Mouse (Mus musculus): ENCODE measurements around the gene Alb. TPM values are rescaled to one million over a fixed set of nuclear protein-coding genes. Genes with fewer than 3 reads are reported as not detected.

Alb gene
- total and polyA plus RNA-seq, 2 experiments from 2014 or later = not detected

- H3K36me3 ChIP-seq (ENCODE audit: insufficient read depth) = no peaks in the 10 kb centered on the region
- 37% methylated on average over 13 of the region's 13 CpGs for WGBS
- no peak for TF ChIP-seq CTCF (IDR thresholded peaks at IDR 0.05; ENCODE audit: low read depth)
- H3K4me2 ChIP-seq (ENCODE audit: low read depth) = no peak overlapping the region
- no peak for DNase-seq
- no peak overlapping the region for H3K9ac ChIP-seq
- H3K27ac ChIP-seq (ENCODE audit: low read depth, low read length) = no peak overlapping the region
- no peaks in the 10 kb centered on the region for H3K9me3 ChIP-seq (ENCODE audit: low read length)
- no peaks in the 10 kb centered on the region for H3K27me3 ChIP-seq (ENCODE audit: insufficient read depth, low read length)
- no peak overlapping the region for H3K4me3 ChIP-seq (ENCODE audit: low read depth, low read length)
- H3K4me1 ChIP-seq (ENCODE audit: insufficient read depth) = no peaks in the 10 kb centered on the region
- ATAC-seq = no peak
These were observed 46.8 kb downstream of the Alb start for GRCm38 (mm10) chr5:90507411-90507949.

- WGBS = 91% methylated on average over 5 of the region's 5 CpGs
- Histone ChIP-seq H3K9ac (no peak overlapping the region), H3K9me3 (ENCODE audit: low read length) (no peaks in the 10 kb centered on the region), H3K4me1 (ENCODE audit: insufficient read depth) (no peaks in the 10 kb centered on the region), H3K27ac (ENCODE audit: low read depth, low read length) (no peak overlapping the region), H3K4me3 (ENCODE audit: low read depth, low read length) (no peak overlapping the region), H3K4me2 (ENCODE audit: low read depth) (no peak overlapping the region), H3K36me3 (ENCODE audit: insufficient read depth) (no peaks in the 10 kb centered on the region), H3K27me3 (ENCODE audit: insufficient read depth, low read length) (no peaks in the 10 kb centered on the region)
- DNase-seq (no peak), ATAC-seq (no peak)
- TF ChIP-seq CTCF (IDR thresholded peaks at IDR 0.05; ENCODE audit: low read depth) = no peak
These were observed 49.3 kb downstream of the Alb start for GRCm38 (mm10) chr5:90509828-90510592.

GRCm38 (mm10) chr5:90512288-90512955 is 51.7 kb downstream of the Alb start:
- H3K4me3 ChIP-seq (ENCODE audit: low read depth, low read length) = no peak overlapping the region
- no peak for ATAC-seq
- H3K4me1 ChIP-seq (ENCODE audit: insufficient read depth) = no peaks in the 10 kb centered on the region
- H3K4me2 ChIP-seq (ENCODE audit: low read depth) = no peak overlapping the region
- no peaks in the 10 kb centered on the region for H3K9me3 ChIP-seq (ENCODE audit: low read length)
- 85% methylated on average over 6 of the region's 6 CpGs for WGBS
- no peak overlapping the region for H3K9ac ChIP-seq
- no peak for TF ChIP-seq CTCF (IDR thresholded peaks at IDR 0.05; ENCODE audit: low read depth)
- H3K27me3 ChIP-seq (ENCODE audit: insufficient read depth, low read length) = no peaks in the 10 kb centered on the region
- no peak overlapping the region for H3K27ac ChIP-seq (ENCODE audit: low read depth, low read length)
- H3K36me3 ChIP-seq (ENCODE audit: insufficient read depth) = no peaks in the 10 kb centered on the region
- no peak for DNase-seq

GRCm38 (mm10) chr5:90515561-90515960 is 54.9 kb downstream of the Alb start:
- H3K27me3 ChIP-seq (ENCODE audit: insufficient read depth, low read length) = no peaks in the 10 kb centered on the region
- H3K36me3 ChIP-seq (ENCODE audit: insufficient read depth) = no peaks in the 10 kb centered on the region
- no peaks in the 10 kb centered on the region for H3K9me3 ChIP-seq (ENCODE audit: low read length)
- H3K4me2 ChIP-seq (ENCODE audit: low read depth) = no peak overlapping the region
- DNase-seq (no peak), ATAC-seq (no peak)
- no peak overlapping the region for H3K9ac ChIP-seq
- H3K27ac ChIP-seq (ENCODE audit: low read depth, low read length) = no peak overlapping the region
- no peak overlapping the region for H3K4me3 ChIP-seq (ENCODE audit: low read depth, low read length)
- TF ChIP-seq CTCF (IDR thresholded peaks at IDR 0.05; ENCODE audit: low read depth) = no peak
- 92% methylated on average over 6 of the region's 6 CpGs for WGBS
- H3K4me1 ChIP-seq (ENCODE audit: insufficient read depth) = no peaks in the 10 kb centered on the region

- WGBS = 91% methylated on average over 6 of the region's 6 CpGs
- Histone ChIP-seq H3K9ac (no peak within 1 kb of the TSS), H3K27ac (ENCODE audit: low read depth, low read length) (no peak within 1 kb of the TSS), H3K36me3 (ENCODE audit: insufficient read depth) (no peaks in the 10 kb centered on the region), H3K4me1 (ENCODE audit: insufficient read depth) (no peaks in the 10 kb centered on the region), H3K4me3 (ENCODE audit: low read depth, low read length) (no peak within 1 kb of the TSS), H3K4me2 (ENCODE audit: low read depth) (no peak within 1 kb of the TSS), H3K27me3 (ENCODE audit: insufficient read depth, low read length) (no peaks in the 10 kb centered on the region), H3K9me3 (ENCODE audit: low read length) (no peaks in the 10 kb centered on the region)
- DNase-seq = no peak
- no peak for ATAC-seq
- no peak for TF ChIP-seq CTCF (IDR thresholded peaks at IDR 0.05; ENCODE audit: low read depth)
These were observed 57.8 kb downstream of the Alb start, which contains the start of gene Afm for GRCm38 (mm10) chr5:90518356-90519100. Gene Afm (plus strand): TSS chr5:90518932.

Other genes starting within 250 kb of the Alb start
- 40.4 and 49.6 TPM in 2 replicates for gene Cox18, start 236.9 kb upstream of the Alb start, total RNA-seq (2014; rRNA removed)
- 38.5 and 43.5 TPM in 2 replicates for gene Cox18, start 236.9 kb upstream of the Alb start, polyA plus RNA-seq (2015; fragmentation: Nextera tagmentation; extraction: Ambion mirVana)
- 51.4 and 68.2 TPM in 2 replicates for gene Ankrd17, start 94.3 kb upstream of the Alb start, total RNA-seq (2014; rRNA removed)
- gene Ankrd17, start 94.3 kb upstream of the Alb start, polyA plus RNA-seq (2015; fragmentation: Nextera tagmentation; extraction: Ambion mirVana) = 13.1 and 20.4 TPM in 2 replicates
- gene Gm9958, start 93.7 kb upstream of the Alb start, total RNA-seq (2014; rRNA removed) = 1.1 and 1.3 TPM in 2 replicates
- 1.8 and 2.5 TPM in 2 replicates for gene Gm9958, start 93.7 kb upstream of the Alb start, polyA plus RNA-seq (2015; fragmentation: Nextera tagmentation; extraction: Ambion mirVana)
- gene Afp, start 29.8 kb downstream of the Alb start, total RNA-seq (2014; rRNA removed) = not detected in 2 replicates
- 0.11 and 0.17 TPM in 2 replicates for gene Afp, start 29.8 kb downstream of the Alb start, polyA plus RNA-seq (2015; fragmentation: Nextera tagmentation; extraction: Ambion mirVana)
- gene Afm, start 58.0 kb downstream of the Alb start, total RNA-seq (2014; rRNA removed) = not detected in 2 replicates
- gene Afm, start 58.0 kb downstream of the Alb start, polyA plus RNA-seq (2015; fragmentation: Nextera tagmentation; extraction: Ambion mirVana) = not detected in 2 replicates
- gene 5830473C10Rik, start 100.2 kb downstream of the Alb start, total RNA-seq (2014; rRNA removed) = 0.10 and 0.69 TPM in 2 replicates
- 0.28 and 0.29 TPM in 2 replicates for gene 5830473C10Rik, start 100.2 kb downstream of the Alb start, polyA plus RNA-seq (2015; fragmentation: Nextera tagmentation; extraction: Ambion mirVana)
- gene Rassf6, start 179.8 kb downstream of the Alb start, total RNA-seq (2014; rRNA removed) = 0.76 and 1.5 TPM in 2 replicates
- 0.68 and 1.2 TPM in 2 replicates for gene Rassf6, start 179.8 kb downstream of the Alb start, polyA plus RNA-seq (2015; fragmentation: Nextera tagmentation; extraction: Ambion mirVana)

All from forebrain, postnatal 0 days (tissue).